Mouse (Mus musculus): ENCODE data around the gene Pax6.

Gene Pax6

GRCm38 (mm10) chr2:105684991-105685650 lies 16.4 kb downstream of the Pax6 start:
- DNase-seq = no peak

GRCm38 (mm10) chr2:105685651-105686050 lies 17.0 kb downstream of the Pax6 start:
- no peak for DNase-seq

GRCm38 (mm10) chr2:105686363-105687316 lies 17.9 kb downstream of the Pax6 start:
- DNase-seq = no peak

- peak; percentile 29 for DNase-seq
Measured at GRCm38 (mm10) chr2:105687317-105687991, 18.8 kb downstream of the Pax6 start.

- no peak for DNase-seq
Measured at GRCm38 (mm10) chr2:105688011-105688410, 19.3 kb downstream of the Pax6 start.

- no peak for DNase-seq
Measured at GRCm38 (mm10) chr2:105688436-105689303, 20.0 kb downstream of the Pax6 start.

GRCm38 (mm10) chr2:105689304-105689770 lies 20.6 kb downstream of the Pax6 start:
- DNase-seq = no peak

GRCm38 (mm10) chr2:105689771-105690639 lies 21.3 kb downstream of the Pax6 start:
- no peak for DNase-seq

- no peak for DNase-seq
Measured at GRCm38 (mm10) chr2:105691296-105691695, 22.6 kb downstream of the Pax6 start.

- no peak for DNase-seq
Measured at GRCm38 (mm10) chr2:105697741-105698140, 29.0 kb downstream of the Pax6 start.

- no peak for DNase-seq
Measured at GRCm38 (mm10) chr2:105698631-105699030, 29.9 kb downstream of the Pax6 start.

- no peak for DNase-seq
Measured at GRCm38 (mm10) chr2:105701781-105702180, 33.1 kb downstream of the Pax6 start.

GRCm38 (mm10) chr2:105702586-105702985 lies 33.9 kb downstream of the Pax6 start:
- DNase-seq = no peak

GRCm38 (mm10) chr2:105705320-105705719 lies 36.6 kb downstream of the Pax6 start:
- no peak for DNase-seq

GRCm38 (mm10) chr2:105709126-105709525 lies 40.4 kb downstream of the Pax6 start:
- DNase-seq = no peak

GRCm38 (mm10) chr2:105710511-105710910 lies 41.8 kb downstream of the Pax6 start:
- DNase-seq = no peak

- no peak for DNase-seq
Measured at GRCm38 (mm10) chr2:105715409-105716115, 46.9 kb downstream of the Pax6 start.

- DNase-seq = no peak
Measured at GRCm38 (mm10) chr2:105726657-105727056, 58.0 kb downstream of the Pax6 start.

- DNase-seq = no peak
Measured at GRCm38 (mm10) chr2:105730704-105731103, 62.0 kb downstream of the Pax6 start.

GRCm38 (mm10) chr2:105736166-105736565 lies 67.5 kb downstream of the Pax6 start:
- no peak for DNase-seq

- no peak for DNase-seq
Measured at GRCm38 (mm10) chr2:105746896-105747295, 78.2 kb downstream of the Pax6 start.
